Mouse (Mus musculus): ENCODE measurements at regions not wholly inside any gene's neighbourhood (a gene's known extent, or its start where the extent isn't known, plus 50 kb on each side); places are given as distances from the start of the nearest gene placed in this dataset.

DNA sequence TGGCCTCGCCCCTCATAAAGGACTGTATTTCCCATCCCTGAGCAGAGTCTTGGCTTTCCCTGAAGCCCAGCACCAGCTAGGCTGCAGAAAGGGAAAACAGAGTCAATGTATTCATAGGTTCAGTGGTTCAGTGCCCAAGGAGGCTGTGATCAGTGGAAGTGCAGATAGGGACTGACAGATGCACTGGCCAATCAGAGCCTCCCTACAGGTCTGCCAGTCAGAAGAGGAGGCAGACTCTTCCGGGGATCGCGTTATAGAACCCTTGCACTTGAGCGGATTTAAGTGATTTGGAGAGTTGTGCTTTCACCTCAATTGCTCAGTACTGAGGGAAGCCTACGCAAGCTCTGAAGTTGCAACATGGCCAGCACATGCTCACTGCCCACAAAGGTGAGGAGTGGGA is 153.9 kb downstream of the BC005561 start:
- in situ Hi-C loops (cut with MboI, MseI): loop anchor here (5.0 kb wide), 1 partner anchor 45 kb away; no protein-coding TSS in a partner anchor

Measured in regulatory T cell (primary cell).